Comparison of ENCODE assay signal across 21 mouse cellular contexts in the genomic region with DNA sequence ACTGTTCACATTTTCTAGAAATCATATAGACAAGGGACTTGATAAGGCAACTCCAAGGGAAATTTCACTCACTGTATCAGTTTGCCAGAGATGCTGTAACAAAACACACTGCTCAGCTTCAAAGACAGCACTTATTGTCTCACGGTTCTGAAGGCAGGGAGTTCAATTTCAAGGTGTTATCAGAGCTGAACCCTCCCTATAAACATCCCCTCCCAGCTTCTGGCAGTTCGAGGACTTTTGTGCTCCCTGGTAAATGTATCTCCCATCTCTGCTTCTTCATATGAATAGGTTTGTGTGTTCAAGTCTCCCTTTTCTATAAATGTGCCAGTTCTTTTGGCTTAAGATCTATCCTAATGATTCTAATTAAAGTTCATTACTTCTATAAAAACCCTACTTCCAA.
A peak's percentile ranks its signal among the peaks of the same experiment; 100 is the strongest.
DNase-seq lines count a peak whose midpoint lies in the region; ATAC-seq and TF ChIP-seq lines count a peak whose summit lies in the region.
"Had no signal": no experiment of that assay in that cellular context is flagged by ENCODE, and none has a peak within 500 bp of the region (broad histone marks: within the 10 kb centered on the region; RNA-seq: fewer than 3 reads in every experiment).

No protein-coding gene starts in this region.

- H3K4me1 ChIP-seq in heart, adult 2 months (ENCODE audit: control insufficient read depth, insufficient read depth, low read length) = peaks cover 8% of the 10 kb centered on the region
- peaks cover 29% of the 10 kb centered on the region for H3K4me1 ChIP-seq in heart, postnatal 0 days (ENCODE audit: control insufficient read depth, insufficient read depth)
- H3K4me1 ChIP-seq in liver, embryonic 15.5 days (replicated peaks) = peaks cover 21% of the 10 kb centered on the region
- no peaks in the 10 kb centered on the region for H3K4me1 ChIP-seq in liver, postnatal 0 days (ENCODE audit: insufficient read depth)
- H3K4me1 ChIP-seq: embryonic facial prominence, embryonic 12.5 days had no signal

- no peak for TF ChIP-seq EP300 in heart, adult 2 months (IDR thresholded peaks at IDR 0.05; ENCODE audit: insufficient read depth, low read depth, low read length)
- no peak for TF ChIP-seq EP300 in heart, postnatal 0 days (IDR thresholded peaks at IDR 0.05; ENCODE audit: low read depth)
- TF ChIP-seq EP300 in liver, postnatal 0 days (IDR thresholded peaks at IDR 0.05; ENCODE audit: low read depth) = no peak

- H3K9me3 ChIP-seq in heart, postnatal 0 days (replicated peaks; ENCODE audit: control insufficient read depth, low read length) = no peaks in the 10 kb centered on the region
- no peaks in the 10 kb centered on the region for H3K9me3 ChIP-seq in liver, embryonic 15.5 days (replicated peaks)
- H3K9me3 ChIP-seq in liver, postnatal 0 days (ENCODE audit: low read length) = no peaks in the 10 kb centered on the region
- H3K9me3 ChIP-seq: embryonic facial prominence, embryonic 10.5 days; embryonic facial prominence, embryonic 12.5 days; forebrain, embryonic 10.5 days; forebrain, embryonic 12.5 days had no signal

- intact Hi-C loops in heart, adult 2 months (cut with DNase I) = no loop called here
- intact Hi-C loops in heart, postnatal 10 days (cut with DNase I) = loop anchor here (1.0 kb wide), 1 partner anchor 55 kb away; no protein-coding TSS in a partner anchor
- intact Hi-C loops in heart, postnatal 25 days (cut with DNase I) = loop anchor here (5.0 kb wide), 1 partner anchor 103 kb away; no protein-coding TSS in a partner anchor

- no peak for DNase-seq in heart, adult 2 months
- no peak for DNase-seq in heart, postnatal 10 days
- no peak for DNase-seq in heart, postnatal 0 days (ENCODE audit: low spot score)
- DNase-seq in heart, postnatal 25 days (ENCODE audit: low spot score) = no peak
- DNase-seq in liver, postnatal 0 days = no peak
- no peak for DNase-seq in cerebellum, adult 8-10 months
- DNase-seq: adrenal gland, postnatal 25 days; cerebellum, adult 11-12 months; cerebellum, adult 2 months; cerebellum, adult 9-11 months; cerebellum, postnatal 14 days; cerebellum, postnatal 36 days had no signal

- WGBS in heart, adult 2 months = 46% methylated on average over 2 of the region's 2 CpGs
- WGBS in heart, postnatal 0 days = 45% methylated on average over 2 of the region's 2 CpGs
- WGBS in liver, embryonic 15.5 days (ENCODE audit: insufficient replicate concordance) = 26% methylated on average over 2 of the region's 2 CpGs
- WGBS in liver, postnatal 0 days (ENCODE audit: insufficient replicate concordance) = 54% methylated on average over 2 of the region's 2 CpGs

- peaks cover 1% of the 10 kb centered on the region; the same call in 1 of the 2 replicates for H3K79me2 ChIP-seq in heart, adult 2 months (replicated peaks; ENCODE audit: control insufficient read depth, insufficient read depth, low read length)

- no peak for TF ChIP-seq POLR2A in heart, adult 2 months (IDR thresholded peaks at IDR 0.05; ENCODE audit: insufficient read depth, low read depth, low read length)

- H3K4me2 ChIP-seq in heart, postnatal 0 days (ENCODE audit: low read depth, low read length) = no peak overlapping the region
- no peak overlapping the region for H3K4me2 ChIP-seq in liver, embryonic 15.5 days
- H3K4me2 ChIP-seq in liver, postnatal 0 days (ENCODE audit: low read depth, low read length) = no peak overlapping the region
- H3K4me2 ChIP-seq: embryonic facial prominence, embryonic 12.5 days; forebrain, embryonic 12.5 days had no signal

- no peak for ATAC-seq in heart, postnatal 0 days (ENCODE audit: insufficient read depth, low read depth)
- peak; percentile 52 for ATAC-seq in liver, embryonic 15.5 days (ENCODE audit: insufficient read depth)
- no peak for ATAC-seq in liver, postnatal 0 days
- 0 out of 2 replicates have a peak, but pooled peaks have one; percentile 29 for ATAC-seq in erythroblast, adult 5-6 weeks (replicated peaks; ENCODE audit: low FRiP score, poor library complexity, severe bottlenecking)
- ATAC-seq: forebrain, embryonic 14.5 days; forebrain, embryonic 16.5 days had no signal

- no peak overlapping the region for H3K9ac ChIP-seq in heart, adult 2 months (ENCODE audit: low read depth, low read length)
- H3K9ac ChIP-seq in heart, postnatal 0 days (replicated peaks; ENCODE audit: low read depth, low read length) = no peak overlapping the region
- H3K9ac ChIP-seq in liver, embryonic 15.5 days = no peak overlapping the region
- no peak overlapping the region for H3K9ac ChIP-seq in liver, postnatal 0 days (replicated peaks)
- H3K9ac ChIP-seq: embryonic facial prominence, embryonic 12.5 days; forebrain, embryonic 12.5 days had no signal

- H3K27me3 ChIP-seq in heart, adult 2 months (ENCODE audit: control insufficient read depth, insufficient read depth, low read length) = no peaks in the 10 kb centered on the region
- no peaks in the 10 kb centered on the region for H3K27me3 ChIP-seq in heart, postnatal 0 days (ENCODE audit: control insufficient read depth, insufficient read depth, low read length)
- H3K27me3 ChIP-seq in liver, embryonic 15.5 days = no peaks in the 10 kb centered on the region
- H3K27me3 ChIP-seq in liver, postnatal 0 days (ENCODE audit: insufficient read depth, low read length) = no peaks in the 10 kb centered on the region
- H3K27me3 ChIP-seq: embryonic facial prominence, embryonic 12.5 days; forebrain, embryonic 12.5 days had no signal

- peak overlapping the region; percentile 67 for H3K27ac ChIP-seq in heart, adult 2 months
- H3K27ac ChIP-seq in heart, postnatal 0 days (ENCODE audit: low read depth) = peak overlapping the region; percentile 62; the same call in 1 of the 2 replicates
- H3K27ac ChIP-seq in liver, embryonic 15.5 days (replicated peaks) = no peak overlapping the region
- no peak overlapping the region for H3K27ac ChIP-seq in liver, postnatal 0 days (ENCODE audit: low read depth)
- H3K27ac ChIP-seq: embryonic facial prominence, embryonic 10.5 days; embryonic facial prominence, embryonic 12.5 days; forebrain, embryonic 10.5 days; forebrain, embryonic 12.5 days had no signal

- H3K36me3 ChIP-seq in heart, adult 2 months (ENCODE audit: control insufficient read depth, insufficient read depth, low read length) = peaks cover 29% of the 10 kb centered on the region
- H3K36me3 ChIP-seq in heart, postnatal 0 days (replicated peaks; ENCODE audit: control insufficient read depth, insufficient read depth, low read length) = 0 out of 2 replicates have a peak, but pooled peaks cover 4% of the 10 kb centered on the region
- no peaks in the 10 kb centered on the region for H3K36me3 ChIP-seq in liver, embryonic 15.5 days (replicated peaks)
- H3K36me3 ChIP-seq in liver, postnatal 0 days (replicated peaks; ENCODE audit: insufficient read depth, low read length) = no peaks in the 10 kb centered on the region
- H3K36me3 ChIP-seq: embryonic facial prominence, embryonic 10.5 days; embryonic facial prominence, embryonic 12.5 days; forebrain, embryonic 10.5 days; forebrain, embryonic 12.5 days had no signal

- H3K4me3 ChIP-seq in heart, adult 2 months = no peak overlapping the region
- no peak overlapping the region for H3K4me3 ChIP-seq in heart, postnatal 0 days (ENCODE audit: low read depth, low read length)
- no peak overlapping the region for H3K4me3 ChIP-seq in liver, embryonic 15.5 days (replicated peaks)
- H3K4me3 ChIP-seq in liver, postnatal 0 days (ENCODE audit: low read depth, low read length) = no peak overlapping the region
- H3K4me3 ChIP-seq: embryonic facial prominence, embryonic 10.5 days; embryonic facial prominence, embryonic 12.5 days; erythroblast, embryonic 14.5 days; forebrain, embryonic 10.5 days; forebrain, embryonic 12.5 days had no signal

- TF ChIP-seq CTCF in heart, adult 2 months (IDR thresholded peaks at IDR 0.05) = no peak
- TF ChIP-seq CTCF in heart, postnatal 0 days (IDR thresholded peaks at IDR 0.05; ENCODE audit: low read depth) = no peak
- TF ChIP-seq CTCF in liver, postnatal 0 days (IDR thresholded peaks at IDR 0.05; ENCODE audit: low read depth) = no peak

Comparison
In these comparisons a context has a peak if more than half of its experiments do, and no peak if none do; other contexts are left out.
1. ATAC-seq: peak in liver, embryonic 15.5 days (single experiment) and erythroblast, adult 5-6 weeks (single experiment); none in heart, postnatal 0 days (single experiment) and liver, postnatal 0 days (single experiment).
2. H3K27ac ChIP-seq: peak in heart, adult 2 months (single experiment) and heart, postnatal 0 days (single experiment); none in liver, embryonic 15.5 days (single experiment) and liver, postnatal 0 days (single experiment).